Mouse (Mus musculus) layer of hippocampus, postnatal 10 days (tissue): ENCODE results near the gene Bach2. TPM values are rescaled to one million over a fixed set of nuclear protein-coding genes. Genes with fewer than 3 reads are reported as not detected.

Experiments
- DNase-seq, 2 experiments: peaks; one replicate each; pipeline ENCODE4 v3.0.0; 2021; ENCODE audit warnings: low spot score in 2 of 2
- total RNA-seq, 2 experiments: library from RNA; stranded (reverse); gene quantifications; 2 replicates each; pipeline ENCODE4 v1.2.3; 2021

Gene Bach2
- total RNA-seq, 2 experiments from 2014 or later = 23.8 to 29.4 TPM

- DNase-seq = no peak
These were observed 241.4 kb downstream of the Bach2 start for GRCm38 (mm10) chr4:32479801-32480700.

GRCm38 (mm10) chr4:32481366-32482055, 242.9 kb downstream of the Bach2 start:
- no peak for DNase-seq

GRCm38 (mm10) chr4:32482138-32482537, 243.5 kb downstream of the Bach2 start:
- DNase-seq = no peak

- DNase-seq = no peak
These were observed 244.3 kb downstream of the Bach2 start for GRCm38 (mm10) chr4:32482936-32483335.

- DNase-seq = no peak
These were observed 247.2 kb downstream of the Bach2 start for GRCm38 (mm10) chr4:32485848-32486247.

- DNase-seq = no peak
These were observed 248.2 kb downstream of the Bach2 start for GRCm38 (mm10) chr4:32486654-32487398.

GRCm38 (mm10) chr4:32489186-32489585, 250.6 kb downstream of the Bach2 start:
- no peak for DNase-seq

- no peak for DNase-seq
These were observed 252.6 kb downstream of the Bach2 start for GRCm38 (mm10) chr4:32491176-32491575.

GRCm38 (mm10) chr4:32492834-32493233, 254.2 kb downstream of the Bach2 start:
- no peak for DNase-seq

- no peak for DNase-seq
These were observed 263.2 kb downstream of the Bach2 start for GRCm38 (mm10) chr4:32501780-32502179.

- DNase-seq = no peak
These were observed 263.6 kb downstream of the Bach2 start for GRCm38 (mm10) chr4:32502181-32502580.

GRCm38 (mm10) chr4:32504236-32504635, 265.6 kb downstream of the Bach2 start:
- no peak for DNase-seq

GRCm38 (mm10) chr4:32506306-32506808, 267.8 kb downstream of the Bach2 start:
- DNase-seq = no peak

GRCm38 (mm10) chr4:32507041-32507440, 268.4 kb downstream of the Bach2 start:
- no peak for DNase-seq

GRCm38 (mm10) chr4:32508572-32508971, 270.0 kb downstream of the Bach2 start:
- DNase-seq = no peak

GRCm38 (mm10) chr4:32508996-32509395, 270.4 kb downstream of the Bach2 start:
- no peak for DNase-seq

- DNase-seq = no peak
These were observed 271.4 kb downstream of the Bach2 start for GRCm38 (mm10) chr4:32509832-32510612.

GRCm38 (mm10) chr4:32510940-32511339, 272.3 kb downstream of the Bach2 start:
- no peak for DNase-seq

GRCm38 (mm10) chr4:32516126-32516525, 277.5 kb downstream of the Bach2 start:
- DNase-seq = no peak

GRCm38 (mm10) chr4:32518842-32519578, 280.4 kb downstream of the Bach2 start:
- peak in 1 of 2 experiments; percentile 14 for DNase-seq
